Mouse (Mus musculus) adipose tissue, adult 10 weeks (tissue): ENCODE measurements around the gene Acad8. TPM values are rescaled to one million over a fixed set of nuclear protein-coding genes. Genes with fewer than 3 reads are reported as not detected.

Experiments
- polyA plus RNA-seq: library from polyadenylated mRNA; stranded (reverse); fragments of 350-450 nt; fragmentation: Illumina TruSeq; extraction: RNeasy Lipid Tissue Mini Kit (QIAGEN cat#74804); gene quantifications from one replicate; pipeline ENCODE4 v1.2.3, GENCODE M21; 2014; ENCODE audit warnings: low read depth, low replicate concordance

Acad8 gene
- 80.5 TPM for polyA plus RNA-seq

GRCm38 (mm10) chr9:26999461-27000395, at the start of gene Acad8, which contains the start of gene Thyn1:
Gene Acad8, minus strand, starts transcription at chr9:26999566.
Gene Thyn1, plus strand, starts transcription at chr9:26999710.

GRCm38 (mm10) chr9:27029828-27030762, 30.7 kb upstream of the Acad8 start, which contains the start of the genes Vps26b and Ncapd3:
Gene Vps26b, minus strand, starts transcription at chr9:27030065.
Gene Ncapd3, plus strand, starts transcription at chr9:27030175.

Other genes with a start within 250 kb of the Acad8 start
- gene Glb1l2, start 193.1 kb downstream of the Acad8 start, polyA plus RNA-seq, result 673 TPM
- 98.2 TPM for gene Glb1l3, start 138.7 kb downstream of the Acad8 start, polyA plus RNA-seq
- gene Gm1110, start 76.5 kb downstream of the Acad8 start, polyA plus RNA-seq, result 690 TPM
- gene Thyn1, start 144 bp upstream of the Acad8 start, polyA plus RNA-seq, result 65.3 TPM
- gene Vps26b, start 30.5 kb upstream of the Acad8 start, polyA plus RNA-seq, result 38.6 TPM
- gene Ncapd3, start 30.6 kb upstream of the Acad8 start, polyA plus RNA-seq, result 16.5 TPM
- 15.4 TPM for gene Jam3, start 155.9 kb upstream of the Acad8 start, polyA plus RNA-seq